Mouse (Mus musculus) CD8-positive naive resting alpha-beta T cell, adult 2 months (primary cell): Measurements from ENCODE around the gene Olfr1151.

ENCODE experiments used
- DNase-seq, 2 experiments: peaks; one replicate each; pipeline ENCODE4 v3.0.0; 2022; ENCODE audit warnings: low read depth in 2 of 2, low spot score in 2 of 2

The Olfr1151 gene

GRCm38 (mm10) chr2:87855562-87855961 is at the start of gene Olfr1151:
Olfr1151 (plus strand) TSS chr2:87855862.
- no peak for DNase-seq

- no peak for DNase-seq
These were observed 46.1 kb upstream of the Olfr1151 start, which contains the start of gene Olfr1145 for GRCm38 (mm10) chr2:87809522-87809921. Olfr1145 (plus strand) TSS chr2:87809822.

GRCm38 (mm10) chr2:87830233-87830632 is 25.4 kb upstream of the Olfr1151 start, which contains the start of gene Olfr1148:
Olfr1148 (plus strand) TSS chr2:87830533.
- DNase-seq: no peak

GRCm38 (mm10) chr2:87843693-87844092 is 12.0 kb upstream of the Olfr1151 start, which contains the start of gene Olfr1150-ps1:
Olfr1150-ps1 (plus strand) TSS chr2:87843993.
- no peak for DNase-seq

DNA sequence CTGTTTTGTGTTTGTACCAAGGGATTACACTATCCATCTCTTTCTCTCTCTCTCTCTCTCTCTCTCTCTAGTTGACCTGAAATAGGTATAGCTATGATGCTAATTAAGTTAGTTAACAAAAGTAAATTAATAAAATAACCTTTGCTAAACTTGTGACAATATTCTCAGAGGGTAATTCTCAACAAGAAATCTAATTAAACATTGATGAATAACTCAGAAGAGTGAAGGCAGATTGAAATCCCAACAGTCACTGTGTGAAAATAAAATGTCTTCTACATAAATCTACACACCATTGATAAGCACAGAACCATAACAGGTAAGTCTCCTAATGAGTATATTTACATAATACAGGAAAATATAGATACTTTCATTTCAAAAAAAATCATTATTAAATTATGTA is 10.5 kb downstream of the Olfr1151 start, which contains the start of gene Olfr1152:
TSS of gene Olfr1152 (plus strand) at position 301 of the 400 bp plus-strand sequence.
- no peak for DNase-seq

- DNase-seq: no peak
These were observed 39.0 kb downstream of the Olfr1151 start, which contains the start of gene Olfr1153 for GRCm38 (mm10) chr2:87894662-87895061. Olfr1153 (plus strand) TSS chr2:87894962.

DNA sequence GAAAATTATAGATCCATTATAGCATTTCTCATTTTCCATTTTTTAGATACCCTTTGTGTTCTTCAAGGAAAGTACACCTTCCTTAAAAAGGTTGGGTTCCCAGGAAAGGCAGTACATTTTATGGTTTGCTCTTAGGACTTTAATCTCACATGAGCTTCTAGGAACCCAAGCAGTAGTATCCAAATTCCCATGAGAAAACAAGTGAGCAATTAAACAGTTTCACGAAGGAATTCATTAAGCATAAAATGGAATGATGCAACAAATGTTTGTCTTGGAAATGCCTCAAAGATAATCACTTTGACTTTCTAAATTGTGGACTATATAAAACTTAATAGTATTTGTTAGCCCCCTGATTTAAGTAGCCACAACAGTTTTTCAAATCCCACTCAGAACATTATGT is 49.4 kb downstream of the Olfr1151 start, which contains the start of gene Olfr1154:
TSS of gene Olfr1154 (minus strand) at position 101 of the 400 bp plus-strand sequence.
- no peak for DNase-seq
